Mouse (Mus musculus) ES-Bruce4 (cell line): ENCODE measurements at regions not wholly inside any gene's neighbourhood (a gene's known extent, or its start where the extent isn't known, plus 50 kb on each side); places are given as distances from the start of the nearest gene placed in this dataset.

Experiments
- CTCF ChIP-seq: IDR thresholded peaks from one replicate; pipeline ENCODE4 v1.8.1; 2011; ENCODE audit warnings: low read depth, low read length
- EP300 ChIP-seq: IDR thresholded peaks from 2 replicates; pipeline ENCODE4 v1.6.1; 2011; ENCODE audit warnings: low read depth, low read length; ENCODE audit not compliant: insufficient read depth
- POLR2A ChIP-seq: IDR thresholded peaks from one replicate; pipeline ENCODE4 v1.8.1; 2011; ENCODE audit warnings: low read length; ENCODE audit not compliant: insufficient read depth

GRCm38 (mm10) chr3:52179686-52180085 lies 74.8 kb upstream of the Maml3 start:
- TF ChIP-seq CTCF, result no peak
- TF ChIP-seq POLR2A, result no peak
- TF ChIP-seq EP300, result no peak
